Mouse (Mus musculus) ovary, postnatal 10 days (tissue): ENCODE results near the gene Wdr17.
"Not testable (repeated sequence)": the region's sequence is repeated elsewhere in the genome, so short reads cannot be mapped to it uniquely, and the experiment has no call there.

Experiments used
- DNase-seq: peaks from one replicate; pipeline ENCODE4 v3.0.0; 2022; ENCODE audit warnings: low spot score

The Wdr17 gene

DNA sequence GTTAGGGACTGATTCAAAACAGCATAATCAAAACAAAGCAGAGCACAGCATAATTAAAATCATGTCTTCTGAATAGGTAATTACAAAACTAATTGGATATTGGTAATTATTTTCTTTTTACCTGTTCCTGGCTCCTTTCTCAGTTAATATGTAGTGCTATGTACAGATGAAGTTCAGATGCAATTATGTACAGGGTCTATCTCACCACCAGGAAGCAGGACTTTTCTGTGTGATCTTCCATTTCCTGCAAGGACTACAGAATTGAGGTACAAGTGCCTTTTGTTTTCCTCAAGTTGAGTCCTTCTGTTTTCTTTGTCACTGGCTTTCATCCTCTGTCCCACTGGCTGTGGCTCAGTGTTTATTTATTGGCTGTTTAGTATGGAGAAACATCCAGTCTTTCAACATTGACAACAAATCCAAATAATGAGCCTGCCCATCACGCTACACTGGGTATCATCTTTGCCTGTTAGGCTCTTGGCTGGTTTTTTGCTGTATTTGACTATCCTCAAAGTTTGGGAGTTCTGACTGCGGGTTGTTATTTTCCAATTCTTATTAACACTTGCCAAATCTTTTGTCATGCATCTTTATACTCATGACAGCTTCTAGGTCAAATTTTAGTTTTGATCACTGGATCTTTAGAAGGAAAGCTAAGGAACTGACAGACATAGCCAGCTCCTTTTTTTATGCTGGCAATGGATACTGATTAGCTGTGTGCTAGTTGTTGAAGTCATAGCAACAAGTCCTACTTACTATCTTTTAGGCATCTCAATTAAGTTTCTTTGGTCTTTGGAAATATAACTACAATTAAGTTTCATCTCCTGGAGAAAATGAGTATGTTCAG, 94.9 kb downstream of the Wdr17 start:
- no peak for DNase-seq

DNA sequence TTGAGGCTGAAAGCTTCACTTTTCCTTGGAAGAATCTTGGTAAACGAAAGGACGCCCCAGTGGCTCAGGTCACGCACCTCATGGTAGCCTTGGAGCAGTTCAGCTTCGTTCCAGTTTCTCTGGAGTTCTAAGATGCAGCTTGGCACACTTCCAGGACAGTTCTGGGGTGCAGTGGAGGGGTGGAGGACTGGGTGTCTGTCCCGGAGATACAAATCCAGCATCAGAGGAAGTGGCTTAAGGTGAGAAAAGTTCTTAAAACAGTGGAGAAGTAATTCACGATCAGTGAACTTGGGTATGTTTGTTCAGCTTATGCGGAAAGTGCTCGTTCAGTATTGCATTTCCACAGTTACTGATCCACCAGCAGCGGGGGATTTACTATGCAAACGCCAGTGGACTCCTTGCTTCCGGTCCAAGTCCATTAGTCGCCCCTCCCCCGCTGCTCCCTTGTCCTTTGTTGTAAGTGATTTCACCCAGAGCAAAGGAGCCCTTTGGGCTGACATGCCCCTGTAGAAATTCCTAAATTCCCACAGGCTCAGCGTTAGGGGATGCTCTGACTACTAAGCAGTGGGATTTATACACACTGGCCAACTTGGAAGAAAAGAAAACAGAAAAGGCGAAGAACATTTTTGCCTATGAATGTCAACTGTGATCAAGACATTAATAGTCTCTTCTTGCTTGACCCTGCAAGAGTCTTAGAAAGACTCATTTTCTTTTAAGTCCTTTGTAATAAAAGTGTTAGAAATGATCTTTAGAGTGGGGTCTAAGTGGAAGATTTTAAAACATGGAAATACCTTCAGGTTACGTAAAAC, 106.6 kb downstream of the Wdr17 start:
- DNase-seq, result no peak

GRCm38 (mm10) chr8:54779317-54780133, 107.5 kb downstream of the Wdr17 start:
- peak; percentile 4 for DNase-seq

- DNase-seq, result no peak
Observed at GRCm38 (mm10) chr8:54777012-54777411, 110.0 kb downstream of the Wdr17 start.

DNA sequence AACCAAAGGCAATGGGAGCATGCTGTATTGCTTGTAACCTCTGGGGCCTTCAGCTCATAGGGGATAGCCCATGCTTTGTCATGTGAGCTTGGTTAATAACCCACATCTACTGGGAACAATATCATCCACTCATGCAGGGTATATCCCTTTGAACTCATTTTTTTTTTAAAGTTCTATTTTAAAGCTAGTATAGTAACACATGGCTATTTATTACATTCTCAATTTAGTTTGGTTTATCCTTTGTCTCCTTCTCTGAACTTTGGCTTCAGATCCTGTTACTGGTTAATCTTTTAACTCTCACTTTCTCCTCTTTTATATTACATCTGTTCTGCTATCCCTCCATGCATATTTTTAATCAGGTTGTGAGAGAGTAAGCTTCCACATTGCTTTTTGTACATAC, 110.7 kb downstream of the Wdr17 start:
- no peak for DNase-seq

- no peak for DNase-seq
Observed at GRCm38 (mm10) chr8:54757646-54758045, 129.3 kb downstream of the Wdr17 start.

DNA sequence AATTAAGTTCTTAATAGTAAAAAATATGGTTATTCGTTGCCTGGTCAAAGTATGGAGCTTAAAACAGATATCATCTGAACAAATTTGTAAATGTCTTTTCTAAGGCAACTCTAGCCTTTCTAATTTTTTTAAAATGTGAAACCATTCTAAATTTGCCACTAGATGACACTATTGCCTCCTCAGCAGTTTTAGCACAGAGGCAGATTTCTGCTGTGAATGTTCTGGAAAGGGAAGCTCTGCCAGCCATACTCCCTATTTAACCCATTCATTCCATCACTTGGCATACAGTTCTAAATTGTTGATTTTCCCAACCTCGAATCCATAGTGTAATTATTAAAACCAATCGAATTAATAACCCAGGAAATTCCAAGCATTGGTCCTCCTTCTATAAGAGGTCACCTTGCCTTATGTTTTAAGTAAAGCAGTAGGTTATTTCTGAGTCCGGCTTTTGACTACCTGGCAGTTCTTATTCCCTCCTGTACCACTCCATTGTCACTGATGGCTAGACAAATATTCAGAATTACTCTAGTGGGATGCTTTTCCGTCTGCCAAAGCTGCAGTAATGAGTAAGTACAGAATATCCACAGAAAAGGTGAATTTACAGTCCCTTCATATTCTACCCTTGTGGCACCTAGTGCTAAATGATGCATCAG, 150.2 kb downstream of the Wdr17 start:
- DNase-seq, result no peak

GRCm38 (mm10) chr8:54724668-54725035, 162.3 kb downstream of the Wdr17 start:
- DNase-seq, result no peak

GRCm38 (mm10) chr8:54723976-54724667, 162.9 kb downstream of the Wdr17 start:
- DNase-seq, result peak; percentile 43

DNA sequence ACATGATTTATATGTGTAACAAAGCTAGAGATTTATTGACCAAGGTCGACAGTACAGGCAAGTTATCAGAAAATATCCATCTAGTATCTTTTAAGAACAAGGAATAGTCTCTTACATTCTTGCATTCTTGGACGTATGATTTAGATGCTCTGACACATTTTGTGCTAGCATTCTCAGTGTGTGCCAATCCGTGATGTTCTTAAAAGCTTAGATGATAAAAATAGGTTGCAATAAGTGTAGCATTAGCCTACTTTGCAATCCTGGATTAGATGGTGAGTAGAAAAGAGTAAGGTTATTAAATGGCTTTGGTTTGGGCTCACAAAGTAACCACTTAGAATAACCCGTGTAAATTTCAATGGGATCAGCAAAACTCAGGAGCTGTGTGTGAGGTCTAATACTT, 168.5 kb downstream of the Wdr17 start:
- no peak for DNase-seq

- no peak for DNase-seq
Observed at GRCm38 (mm10) chr8:54705743-54706142, 181.2 kb downstream of the Wdr17 start.

DNA sequence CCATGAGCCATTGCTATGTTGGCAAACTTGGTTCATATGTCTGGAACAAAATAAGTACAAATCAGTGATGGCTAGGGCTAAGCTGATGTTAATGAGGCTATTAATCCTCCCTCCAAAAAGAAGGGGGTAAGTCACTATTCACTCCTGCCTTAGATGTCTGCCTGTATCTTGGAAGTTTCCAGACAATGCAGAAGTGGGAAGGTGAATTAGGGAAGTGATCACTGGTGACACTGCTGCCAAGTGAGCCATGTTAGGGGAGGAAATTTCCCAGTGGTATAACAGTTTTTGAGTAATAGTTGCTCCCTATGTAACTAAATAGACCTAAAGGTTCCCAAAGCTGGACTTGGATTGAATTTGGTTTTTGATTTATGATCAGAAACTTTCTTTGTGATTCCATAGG, 215.2 kb downstream of the Wdr17 start:
- DNase-seq, result no peak

DNA sequence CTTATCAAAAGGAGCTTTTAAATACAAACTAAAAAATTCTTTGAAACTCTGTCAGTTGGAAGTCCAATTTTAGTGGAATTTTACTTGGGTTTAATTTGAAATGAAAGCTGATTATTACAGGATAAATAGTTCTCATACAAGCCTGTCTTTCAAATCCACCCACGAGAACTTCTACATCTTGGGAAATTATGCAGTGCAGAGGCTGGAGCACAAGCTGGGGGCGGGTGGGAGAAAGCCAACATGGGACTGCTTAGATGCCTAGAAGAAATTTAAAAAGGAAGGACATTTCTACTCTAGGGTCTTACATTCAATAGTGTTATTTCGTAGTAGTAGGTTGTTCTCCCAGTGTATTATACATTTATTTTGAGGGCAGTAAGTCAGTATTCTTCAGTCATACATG, 219.2 kb downstream of the Wdr17 start:
- no peak for DNase-seq

GRCm38 (mm10) chr8:54660675-54661074, 226.3 kb downstream of the Wdr17 start:
- no peak for DNase-seq

GRCm38 (mm10) chr8:54659703-54660102, 227.3 kb downstream of the Wdr17 start:
- no peak for DNase-seq

DNA sequence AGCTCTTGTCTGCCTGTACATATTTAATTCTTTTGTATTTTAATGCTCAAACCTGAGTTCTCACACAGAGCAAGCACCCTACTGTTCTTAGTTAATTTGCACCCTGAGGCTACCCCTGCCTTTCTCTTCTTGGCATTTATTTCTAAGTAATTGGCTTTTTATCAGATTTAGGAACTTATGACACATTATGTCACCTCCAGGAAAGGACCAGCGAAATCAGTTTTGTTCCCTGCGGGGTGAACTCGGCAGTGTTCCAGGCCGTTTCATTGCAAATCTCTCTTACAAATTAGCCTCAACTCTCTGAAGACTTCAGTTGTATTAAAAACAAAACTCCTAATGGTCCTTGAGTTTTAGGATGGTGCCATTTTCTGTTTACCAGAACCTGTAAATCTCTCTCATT, 248.3 kb downstream of the Wdr17 start:
- no peak for DNase-seq

DNA sequence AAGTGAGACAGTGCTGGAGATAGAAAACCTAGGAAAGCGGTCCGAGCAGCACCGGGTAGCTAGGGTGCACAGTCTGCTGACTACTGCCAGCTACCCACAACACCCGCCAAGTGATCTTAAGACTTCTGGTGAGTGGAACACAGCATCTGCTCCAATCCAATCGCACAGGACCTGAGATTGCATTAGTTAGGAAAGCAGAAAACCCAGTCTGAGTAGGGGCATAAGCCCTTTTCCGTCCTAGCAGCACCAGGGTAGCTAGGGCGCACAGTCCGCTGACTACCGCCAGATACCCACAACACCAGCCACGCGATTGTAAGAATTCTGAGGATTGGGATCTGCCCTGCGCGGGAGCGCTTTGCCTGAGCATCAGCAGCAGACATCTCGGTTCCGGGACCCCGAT, 270.3 kb downstream of the Wdr17 start:
- DNase-seq, result not testable (repeated sequence)

DNA sequence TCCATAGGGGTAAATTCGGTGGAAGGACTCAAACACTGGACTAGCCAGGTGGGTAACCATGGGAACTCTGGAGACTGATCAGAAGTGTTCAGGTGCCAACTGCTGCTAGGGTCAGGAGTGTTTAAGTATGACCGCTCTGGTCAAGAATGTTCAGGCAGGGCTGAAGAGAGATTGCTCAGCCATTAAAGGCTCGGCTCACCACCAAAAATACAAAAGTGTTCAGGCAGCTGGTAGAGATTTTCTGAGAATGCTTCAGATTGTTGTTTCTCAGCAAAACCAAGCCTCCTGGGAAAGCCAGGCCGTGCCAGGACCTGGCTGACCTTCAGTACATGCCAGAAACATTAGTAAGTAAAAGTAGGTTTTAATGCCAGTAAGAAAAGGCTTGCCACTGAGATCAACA, 276.7 kb downstream of the Wdr17 start:
- DNase-seq, result no peak

DNA sequence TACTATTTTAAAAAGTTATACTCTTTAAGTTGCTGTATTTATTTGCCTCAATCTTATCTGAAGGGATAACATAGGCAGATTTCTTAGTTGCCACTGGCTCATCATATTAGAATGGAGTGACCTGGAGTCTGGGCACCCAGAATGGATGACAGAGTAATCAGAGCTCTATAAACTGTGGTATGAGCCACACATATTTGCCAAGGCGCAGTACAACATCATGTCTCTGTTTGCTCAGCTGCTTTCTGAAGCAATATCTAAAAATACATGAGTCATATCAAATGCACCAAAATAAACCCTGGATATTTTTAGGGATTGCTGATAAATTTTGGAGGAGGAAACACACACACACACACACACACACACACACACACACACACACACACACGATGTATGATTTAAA, 277.6 kb downstream of the Wdr17 start:
- DNase-seq, result no peak

- DNase-seq, result no peak
Observed at GRCm38 (mm10) chr8:54603440-54603839, 283.5 kb downstream of the Wdr17 start.

GRCm38 (mm10) chr8:54600671-54601251, 286.2 kb downstream of the Wdr17 start, which contains the start of gene Spata4:
Spata4 (plus strand) TSS chr8:54600781.
- no peak for DNase-seq
